Mouse (Mus musculus): ENCODE measurements around the gene Mapk12.

DNA sequence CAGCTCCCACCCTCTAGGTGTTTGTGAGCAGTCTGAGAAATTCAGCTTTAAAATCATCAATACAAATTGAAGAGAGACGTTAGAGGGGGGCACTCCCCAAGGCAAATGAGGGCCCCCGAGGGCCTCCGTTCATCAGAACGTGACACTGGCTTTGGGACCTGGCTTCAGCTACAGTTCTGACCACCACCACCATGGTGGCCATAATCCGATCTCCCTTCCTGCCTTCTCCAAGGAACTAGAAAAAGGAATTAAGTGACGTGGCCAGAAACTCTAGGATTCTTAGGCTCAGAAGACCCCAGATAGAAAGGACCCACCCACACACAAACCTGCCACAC, 39.1 kb upstream of the Mapk12 start:
- TF ChIP-seq CTCF (IDR thresholded peaks at IDR 0.05; ENCODE audit: low read depth, low read length) (no peak), POLR2A (IDR thresholded peaks at IDR 0.05; ENCODE audit: borderline replicate concordance, low read depth, low read length) (no peak)

Measured in bone marrow macrophage, adult 2 months (primary cell).